Mouse (Mus musculus) kidney, adult 11 months (tissue): ENCODE data around the gene Olfr1148.

ENCODE experiments used
- DNase-seq: peaks from one replicate; pipeline ENCODE4 v3.0.0; 2022

Gene Olfr1148

GRCm38 (mm10) chr2:87830233-87830632 lies at the start of gene Olfr1148:
Gene Olfr1148, plus strand, starts transcription at chr2:87830533.
- DNase-seq, result no peak

GRCm38 (mm10) chr2:87800292-87800691 lies 30.0 kb upstream of the Olfr1148 start, which contains the start of gene Olfr1143:
Gene Olfr1143, plus strand, starts transcription at chr2:87800592.
- DNase-seq, result no peak

GRCm38 (mm10) chr2:87809522-87809921 lies 20.8 kb upstream of the Olfr1148 start, which contains the start of gene Olfr1145:
Gene Olfr1145, plus strand, starts transcription at chr2:87809822.
- DNase-seq, result no peak

- no peak for DNase-seq
Measured at GRCm38 (mm10) chr2:87843693-87844092, 13.4 kb downstream of the Olfr1148 start, which contains the start of gene Olfr1150-ps1. Gene Olfr1150-ps1, plus strand, starts transcription at chr2:87843993.

- DNase-seq, result no peak
Measured at GRCm38 (mm10) chr2:87855562-87855961, 25.2 kb downstream of the Olfr1148 start, which contains the start of gene Olfr1151. Gene Olfr1151, plus strand, starts transcription at chr2:87855862.

- no peak for DNase-seq
Measured at GRCm38 (mm10) chr2:87866192-87866591, 35.9 kb downstream of the Olfr1148 start, which contains the start of gene Olfr1152. Gene Olfr1152, plus strand, starts transcription at chr2:87866492.
